Mouse (Mus musculus) ES-Bruce4 (cell line): ENCODE measurements around the gene Thap4.

ENCODE experiments used
- CTCF ChIP-seq: IDR thresholded peaks from one replicate; pipeline ENCODE4 v1.8.1; 2011; ENCODE audit warnings: low read depth, low read length
- POLR2A ChIP-seq: IDR thresholded peaks from one replicate; pipeline ENCODE4 v1.8.1; 2011; ENCODE audit warnings: low read length; ENCODE audit not compliant: insufficient read depth

DNA sequence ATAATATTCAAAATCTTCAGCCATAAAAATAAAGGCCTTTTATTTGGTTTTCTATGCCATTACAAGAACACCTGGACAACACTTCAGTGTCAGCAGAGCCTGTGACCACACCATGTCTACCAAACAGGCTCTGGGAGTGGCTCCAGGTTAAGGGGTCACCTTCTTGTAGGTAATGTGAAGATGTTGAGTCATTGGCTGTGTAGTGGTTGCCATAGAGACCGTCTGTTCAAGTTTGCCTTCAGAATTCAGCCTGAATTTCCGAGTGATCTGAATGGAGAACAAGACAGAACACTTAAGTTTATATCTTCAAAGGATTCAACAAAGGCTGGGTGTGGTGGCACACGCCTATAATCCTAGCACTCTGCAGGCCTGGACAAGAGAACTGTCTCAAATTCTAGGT, 49.3 kb downstream of the Thap4 start:
- TF ChIP-seq POLR2A (no peak), CTCF (no peak)
